Mouse (Mus musculus): ENCODE results near the gene Sumo3.

Sumo3 gene

GRCm38 (mm10) chr10:77605908-77606826 lies at the start of gene Sumo3, which contains the start of gene Gm49325:
Gene Sumo3, plus strand, starts transcription at chr10:77606097.
Gene Gm49325, plus strand, starts transcription at chr10:77606197.
- peak; percentile 98 for DNase-seq (ENCODE audit: low spot score in 2 of 2)

DNA sequence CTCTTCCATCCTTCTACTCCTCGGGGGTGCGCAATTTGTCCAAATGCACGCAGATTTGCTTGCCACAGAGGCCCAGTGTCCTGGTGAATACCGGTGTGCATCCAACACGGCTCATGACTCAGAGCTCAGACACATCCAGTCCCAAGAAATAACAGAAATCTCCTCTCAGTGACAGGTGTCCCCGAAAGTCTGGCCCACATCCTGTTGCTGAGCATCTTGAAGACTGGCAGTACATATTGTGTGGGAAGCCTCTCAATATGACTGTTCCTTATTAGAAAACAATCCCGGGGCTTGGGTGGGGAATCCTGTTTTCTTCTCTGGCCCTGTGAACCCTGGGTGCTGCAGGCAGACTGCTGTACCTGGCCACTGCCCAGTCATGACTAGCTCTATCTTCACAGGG lies 49.3 kb upstream of the Sumo3 start:
- DNase-seq (ENCODE audit: low spot score in 2 of 2), result no peak

GRCm38 (mm10) chr10:77557641-77558040 lies 48.3 kb upstream of the Sumo3 start:
- no peak for DNase-seq (ENCODE audit: low spot score in 2 of 2)

DNA sequence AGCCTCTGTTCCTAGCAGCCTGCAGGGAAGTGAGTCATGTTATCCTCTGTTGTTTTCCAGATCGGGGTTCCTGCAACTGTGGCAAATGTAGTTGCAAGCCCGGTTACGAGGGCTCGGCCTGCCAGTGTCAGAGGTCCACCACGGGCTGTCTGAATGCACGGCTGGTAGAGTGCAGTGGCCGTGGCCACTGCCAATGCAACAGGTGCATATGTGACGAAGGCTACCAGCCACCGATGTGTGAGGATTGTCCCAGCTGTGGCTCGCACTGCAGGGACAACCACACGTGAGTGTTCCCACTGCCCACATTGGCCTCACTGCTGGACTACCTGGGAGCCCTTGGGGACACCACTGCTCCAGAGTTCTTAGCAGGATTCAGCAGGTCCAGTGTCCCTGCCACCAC lies 45.8 kb upstream of the Sumo3 start:
- DNase-seq (ENCODE audit: low spot score in 2 of 2), result no peak

GRCm38 (mm10) chr10:77560830-77561229 lies 45.1 kb upstream of the Sumo3 start:
- no peak for DNase-seq (ENCODE audit: low spot score in 2 of 2)

DNA sequence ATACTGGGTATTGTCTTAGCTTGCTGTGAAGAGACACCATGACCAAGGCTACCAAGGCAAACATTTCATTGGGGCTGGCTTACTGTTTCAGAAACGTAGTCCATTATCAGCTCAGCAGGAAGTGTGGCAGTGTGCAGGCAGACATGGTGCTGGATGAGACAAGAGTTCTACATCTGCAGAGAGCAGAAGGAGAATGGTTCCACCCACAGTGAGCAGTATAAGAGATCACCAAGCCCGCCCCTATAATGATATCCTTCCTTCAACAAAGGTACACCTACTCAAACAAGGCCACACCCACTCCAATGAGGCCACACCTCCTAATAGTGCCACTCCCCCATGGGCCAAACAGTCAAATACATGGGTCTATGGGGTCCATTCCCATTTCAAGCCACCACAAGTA lies 44.4 kb upstream of the Sumo3 start:
- no peak for DNase-seq (ENCODE audit: low spot score in 2 of 2)

DNA sequence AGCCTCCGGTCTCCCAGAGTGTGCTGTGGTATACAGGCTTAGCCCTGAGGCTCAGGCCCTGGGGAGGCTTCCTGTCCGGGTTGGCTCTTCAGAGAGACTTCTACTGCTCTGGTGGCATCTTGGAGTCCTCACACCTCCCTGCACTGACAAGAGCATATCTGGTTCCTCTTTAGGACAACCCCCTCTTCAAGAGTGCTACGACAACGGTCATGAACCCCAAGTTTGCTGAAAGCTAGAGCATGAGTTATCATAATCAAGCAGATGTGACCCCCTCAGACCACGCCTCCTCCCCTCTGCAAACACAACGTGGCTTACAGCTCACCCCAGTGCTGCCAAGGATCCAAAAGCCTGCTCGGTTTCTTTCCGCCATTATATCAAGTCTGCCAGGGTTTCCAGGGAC lies 40.9 kb upstream of the Sumo3 start:
- no peak for DNase-seq (ENCODE audit: low spot score in 2 of 2)

GRCm38 (mm10) chr10:77566651-77567050 lies 39.2 kb upstream of the Sumo3 start:
- DNase-seq (ENCODE audit: low spot score in 2 of 2), result peak; percentile 71 to 75

- DNase-seq (ENCODE audit: low spot score in 2 of 2), result no peak
Measured at GRCm38 (mm10) chr10:77569481-77569880, 36.4 kb upstream of the Sumo3 start.

GRCm38 (mm10) chr10:77569973-77570658 lies 35.8 kb upstream of the Sumo3 start:
- no peak for DNase-seq (ENCODE audit: low spot score in 2 of 2)

GRCm38 (mm10) chr10:77572225-77572624 lies 33.7 kb upstream of the Sumo3 start:
- no peak for DNase-seq (ENCODE audit: low spot score in 2 of 2)

DNA sequence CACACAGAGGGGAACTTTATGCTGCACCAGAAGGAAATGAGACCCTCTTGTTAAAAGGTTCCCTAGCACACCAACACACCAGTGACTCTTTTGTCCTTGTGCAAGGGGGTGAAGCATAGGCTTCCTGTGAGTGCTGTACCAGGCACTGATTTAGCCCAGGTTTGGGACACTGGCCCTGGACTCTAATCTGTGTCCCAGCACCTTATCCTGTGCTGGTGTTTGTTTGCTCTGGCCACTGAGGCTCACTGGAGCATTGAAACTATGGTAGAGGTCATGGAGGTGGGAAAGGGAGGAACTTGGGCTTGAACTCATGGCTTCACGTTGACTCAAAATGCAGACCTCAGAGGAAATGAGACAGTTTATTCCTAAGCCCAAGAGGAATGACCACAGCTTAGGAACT lies 32.7 kb upstream of the Sumo3 start:
- no peak for DNase-seq (ENCODE audit: low spot score in 2 of 2)

- no peak for DNase-seq (ENCODE audit: low spot score in 2 of 2)
Measured at GRCm38 (mm10) chr10:77580027-77580920, 25.6 kb upstream of the Sumo3 start.

DNA sequence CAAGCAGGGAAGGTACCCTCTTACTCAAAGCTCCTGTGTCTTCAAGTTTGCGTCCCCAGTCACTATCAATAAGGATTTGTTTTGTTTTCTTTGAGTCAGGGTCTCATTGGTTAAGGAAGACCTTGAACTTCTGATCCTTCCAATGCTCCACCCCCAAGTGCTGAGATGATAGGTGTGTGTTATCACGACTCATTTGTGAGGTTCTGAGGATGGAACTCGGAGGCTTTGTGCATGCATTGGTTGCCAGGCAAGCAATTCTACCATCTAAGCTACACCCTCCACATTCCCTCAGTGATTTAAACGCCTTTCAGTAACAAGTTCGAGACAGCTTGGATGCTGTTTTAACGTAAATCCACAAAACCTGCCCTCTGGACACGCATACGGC lies 24.9 kb upstream of the Sumo3 start:
- DNase-seq (ENCODE audit: low spot score in 2 of 2), result no peak

DNA sequence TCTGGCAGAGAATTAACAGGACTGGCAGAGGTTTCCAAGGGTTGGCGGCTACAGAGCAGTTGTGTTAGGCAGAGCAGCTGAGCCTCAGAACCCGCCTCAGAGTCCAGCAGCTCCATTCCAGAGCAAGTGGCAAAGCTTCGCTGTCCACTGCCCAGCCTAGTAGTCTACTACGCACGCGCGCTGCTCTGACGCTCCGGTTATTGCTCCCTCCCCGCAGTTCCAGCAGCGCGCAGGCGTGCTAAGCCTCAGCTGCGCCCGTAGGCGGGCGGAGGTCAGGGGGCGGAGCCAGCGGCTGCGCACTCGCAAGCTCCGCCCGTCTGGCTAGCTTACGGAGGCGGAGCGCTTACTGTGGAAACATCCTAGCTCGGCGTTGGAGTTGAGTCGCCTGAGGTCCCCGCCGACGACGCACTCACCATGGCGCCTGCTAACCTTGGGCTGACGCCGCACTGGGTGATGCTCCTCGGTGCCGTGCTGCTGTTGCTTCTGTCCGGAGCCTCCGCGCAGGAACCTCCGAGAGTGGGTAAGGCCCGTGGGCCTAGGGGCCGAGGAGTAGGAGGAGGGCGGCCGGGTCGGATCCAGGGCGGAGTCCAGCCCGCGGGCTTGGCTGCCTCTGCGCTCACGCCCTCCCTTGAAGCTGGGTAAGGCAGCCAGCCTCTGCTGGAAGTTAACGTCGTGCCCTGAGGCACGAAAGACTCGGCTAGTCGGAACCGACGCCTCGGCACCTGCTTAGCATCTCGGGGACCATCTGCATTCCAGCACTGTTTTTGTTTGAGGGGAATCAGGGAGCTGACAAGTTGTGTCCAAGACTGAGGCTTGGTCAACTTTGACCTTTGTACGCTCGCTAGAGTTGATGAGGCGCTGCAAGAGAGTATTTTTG lies 24.3 kb upstream of the Sumo3 start, which contains the start of gene Pttg1ip:
Gene Pttg1ip (plus strand): TSS at position 313 of the 877 bp plus-strand sequence.
- peak; percentile 95 to 96 for DNase-seq (ENCODE audit: low spot score in 2 of 2)

- no peak for DNase-seq (ENCODE audit: low spot score in 2 of 2)
Measured at GRCm38 (mm10) chr10:77582285-77582618, 23.6 kb upstream of the Sumo3 start.

GRCm38 (mm10) chr10:77583795-77584422 lies 22.0 kb upstream of the Sumo3 start:
- no peak for DNase-seq (ENCODE audit: low spot score in 2 of 2)

GRCm38 (mm10) chr10:77586637-77587036 lies 19.3 kb upstream of the Sumo3 start:
- DNase-seq (ENCODE audit: low spot score in 2 of 2), result no peak

GRCm38 (mm10) chr10:77587091-77587775 lies 18.7 kb upstream of the Sumo3 start:
- no peak for DNase-seq (ENCODE audit: low spot score in 2 of 2)

GRCm38 (mm10) chr10:77588036-77588435 lies 17.9 kb upstream of the Sumo3 start:
- no peak for DNase-seq (ENCODE audit: low spot score in 2 of 2)

Data from spleen, postnatal 36 days (tissue).